In genomic region chr9:66374495-66375478, GRCm38 (mm10) we compare ENCODE assay signal across 18 mouse cellular contexts. TPM values are rescaled to one million over a fixed set of nuclear protein-coding genes. Genes with fewer than 3 reads are reported as not detected.
A peak's percentile ranks its signal among the peaks of the same experiment; 100 is the strongest.
DNase-seq lines count a peak whose midpoint lies in the region; ATAC-seq and TF ChIP-seq lines count a peak whose summit lies in the region.
"Had no signal": no experiment of that assay in that cellular context is flagged by ENCODE, and none has a peak within 500 bp of the region (broad histone marks: within the 10 kb centered on the region; RNA-seq: fewer than 3 reads in every experiment).

No protein-coding gene starts in this region.

- peak overlapping the region; percentile 99 for H3K27ac ChIP-seq in bone marrow macrophage, adult 2 months (ENCODE audit: insufficient read depth, low read depth, low read length)
- H3K27ac ChIP-seq in kidney, embryonic 16.5 days (ENCODE audit: low read length), result no peak overlapping the region
- H3K27ac ChIP-seq: embryonic facial prominence, embryonic 13.5 days; neural tube, embryonic 15.5 days had no signal

- peaks cover 15% of the 10 kb centered on the region for H3K36me3 ChIP-seq in kidney, embryonic 16.5 days (ENCODE audit: insufficient read depth, low read length)

- H3K4me1 ChIP-seq in lung, adult 2 months (ENCODE audit: control insufficient read depth, insufficient read depth, low read length), result peaks cover 3% of the 10 kb centered on the region; the same call in 1 of the 2 replicates
- peaks cover 16% of the 10 kb centered on the region for H3K4me1 ChIP-seq in bone marrow macrophage, adult 2 months (ENCODE audit: control insufficient read depth, insufficient read depth, low read length)
- no peaks in the 10 kb centered on the region for H3K4me1 ChIP-seq in kidney, embryonic 16.5 days (ENCODE audit: insufficient read depth, low read length)
- H3K4me1 ChIP-seq: embryonic facial prominence, embryonic 13.5 days; neural tube, embryonic 15.5 days had no signal

- no peak overlapping the region for H3K4me3 ChIP-seq in lung, adult 2 months (replicated peaks; ENCODE audit: extremely low read depth, low read depth, low read length)
- peak overlapping the region; percentile 29; the same call in 1 of the 2 replicates for H3K4me3 ChIP-seq in bone marrow macrophage, adult 2 months (ENCODE audit: insufficient read depth, low read length)
- no peak overlapping the region for H3K4me3 ChIP-seq in kidney, embryonic 16.5 days (ENCODE audit: low read length)
- H3K4me3 ChIP-seq: embryonic facial prominence, embryonic 13.5 days; neural tube, embryonic 15.5 days had no signal

- no peak for TF ChIP-seq POLR2A in lung, adult 2 months (IDR thresholded peaks at IDR 0.05; ENCODE audit: borderline replicate concordance, extremely low read depth, low read depth, low read length)
- no peak for TF ChIP-seq POLR2A in bone marrow macrophage, adult 2 months (IDR thresholded peaks at IDR 0.05; ENCODE audit: borderline replicate concordance, low read depth, low read length)

- H3K9ac ChIP-seq in kidney, embryonic 16.5 days (replicated peaks; ENCODE audit: low read length), result no peak overlapping the region
- H3K9ac ChIP-seq: embryonic facial prominence, embryonic 13.5 days; neural tube, embryonic 15.5 days had no signal

- no peaks in the 10 kb centered on the region for H3K27me3 ChIP-seq in kidney, embryonic 16.5 days (ENCODE audit: insufficient read depth, low read length)
- H3K27me3 ChIP-seq: embryonic facial prominence, embryonic 13.5 days; neural tube, embryonic 15.5 days had no signal

- ATAC-seq in megakaryocyte, adult 5-6 weeks (ENCODE audit: poor library complexity, severe bottlenecking), result peak; percentile 92
- no peak for ATAC-seq in kidney, embryonic 16.5 days (ENCODE audit: low FRiP score, low TSS enrichment)
- ATAC-seq: activated CD4-positive, CD25-positive, alpha-beta regulatory T cell, adult 4 months had no signal

- no peak for TF ChIP-seq CTCF in lung, adult 2 months (IDR thresholded peaks at IDR 0.05; ENCODE audit: insufficient read depth, low read length)
- TF ChIP-seq CTCF in bone marrow macrophage, adult 2 months (IDR thresholded peaks at IDR 0.05; ENCODE audit: low read depth, low read length), result no peak

- H3K9me3 ChIP-seq in kidney, embryonic 16.5 days (ENCODE audit: low read length), result no peaks in the 10 kb centered on the region
- H3K9me3 ChIP-seq: embryonic facial prominence, embryonic 13.5 days; neural tube, embryonic 15.5 days had no signal

- DNase-seq in lung, postnatal 25 days (ENCODE audit: low spot score), result peak; percentile 20
- no peak for DNase-seq in lung, adult 2 months
- no peak for DNase-seq in c-Kit-positive CD71-positive TER-119-positive erythroid progenitor cells, embryonic 14.5 days (ENCODE audit: low spot score)
- DNase-seq in right cerebral cortex, postnatal 14 days, result no peak
- DNase-seq: adrenal gland, postnatal 36 days; cerebellum, adult 11 months; gastrocnemius, postnatal 14 days; heart, postnatal 36 days; kidney, postnatal 14 days; retina, postnatal 1 day; thymus, postnatal 14 days had no signal

- H3K4me2 ChIP-seq in kidney, embryonic 16.5 days (replicated peaks; ENCODE audit: low read depth, low read length), result no peak overlapping the region
- H3K4me2 ChIP-seq: embryonic facial prominence, embryonic 13.5 days; heart, embryonic 11.5 days; neural tube, embryonic 15.5 days had no signal

RNA-seq across cellular contexts. Expression of gene Herc1, which starts 24.5 kb away (rescaled TPM):
- polyA plus RNA-seq in lung, adult 2 months (2012; rRNA removed), result 11.4 and 15.7 TPM in 2 replicates
- polyA plus RNA-seq in bone marrow macrophage, adult 2 months (2012; ENCODE audit: insufficient read depth, insufficient read length, missing spikeins), result 37.4 and 45.5 TPM in 2 replicates
- 38.5 and 42.3 TPM in 2 replicates for total RNA-seq in megakaryocyte, adult 5-6 weeks (2015)
- total RNA-seq in megakaryocyte, adult 5-6 weeks (2017), result 71.7 and 82.0 TPM in 2 replicates
- 18.5 and 21.1 TPM in 2 replicates for polyA plus RNA-seq in kidney, embryonic 16.5 days (2015; fragmentation: Nextera tagmentation; extraction: Ambion mirVana)
